7 mouse cellular contexts compared by ENCODE assay signal in the genomic region with DNA sequence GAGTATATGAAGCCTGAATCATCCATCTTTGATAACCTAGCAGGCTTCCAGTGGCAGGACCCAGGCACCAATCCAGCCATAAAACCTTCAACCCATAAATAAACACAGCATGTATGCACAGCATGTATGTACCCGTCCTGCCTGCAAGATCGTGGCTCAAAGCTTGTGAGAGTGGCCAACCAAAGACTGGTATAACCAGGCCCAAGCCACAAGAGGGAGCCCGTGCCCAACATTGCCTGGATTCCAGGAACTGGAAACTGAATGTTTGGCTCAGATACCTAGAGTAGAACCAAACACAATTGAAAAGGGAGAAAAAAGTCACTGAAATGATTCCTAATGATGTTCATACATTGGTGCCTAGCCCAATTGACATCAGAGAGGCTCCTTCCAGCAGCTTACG. TPM values are rescaled to one million over a fixed set of nuclear protein-coding genes. Genes with fewer than 3 reads are reported as not detected.
DNase-seq lines count a peak whose midpoint lies in the region; ATAC-seq lines count a peak whose summit lies in the region.

No protein-coding gene starts in this region.

- H3K9ac ChIP-seq in intestine, embryonic 16.5 days (ENCODE audit: low read depth, low read length): no peak overlapping the region
- no peak overlapping the region for H3K9ac ChIP-seq in midbrain, embryonic 16.5 days (ENCODE audit: low read depth, low read length)

- peak; percentile 87 for DNase-seq in adipocyte (ENCODE audit: low spot score)
- DNase-seq in cerebellum, postnatal 36 days: peak; percentile 68 to 75
- DNase-seq in gastrocnemius, postnatal 14 days: peak; percentile 71
- peak; percentile 57 to 75 for DNase-seq in left cerebral cortex, postnatal 14 days (ENCODE audit: low spot score in 2 of 2)
- peak; percentile 55 to 71 for DNase-seq in spleen, adult 18-20 months

- H3K36me3 ChIP-seq in intestine, embryonic 16.5 days (ENCODE audit: control insufficient read depth, insufficient read depth, low read length): no peaks in the 10 kb centered on the region
- no peaks in the 10 kb centered on the region for H3K36me3 ChIP-seq in midbrain, embryonic 16.5 days (ENCODE audit: control insufficient read depth, insufficient read depth, low read length)

- H3K27ac ChIP-seq in intestine, embryonic 16.5 days (ENCODE audit: low read length): no peak overlapping the region
- no peak overlapping the region for H3K27ac ChIP-seq in midbrain, embryonic 16.5 days (ENCODE audit: low read length)

- 24% methylated on average over 4 of the region's 4 CpGs for WGBS in intestine, embryonic 16.5 days
- 28% methylated on average over 4 of the region's 4 CpGs for WGBS in midbrain, embryonic 16.5 days

- H3K4me3 ChIP-seq in intestine, embryonic 16.5 days (ENCODE audit: low read length): no peak overlapping the region
- H3K4me3 ChIP-seq in midbrain, embryonic 16.5 days (ENCODE audit: low read depth, low read length): no peak overlapping the region

- ATAC-seq in intestine, embryonic 16.5 days: peak; percentile 71
- ATAC-seq in midbrain, embryonic 16.5 days: peak; percentile 48; the same call in 1 of the 2 replicates

- intact Hi-C loops in gastrocnemius, postnatal 14 days (cut with DNase I; ENCODE audit: low total_unique reads): no loop called here
- intact Hi-C loops in left cerebral cortex, postnatal 14 days (cut with DNase I): loop anchor here (5.0 kb wide), 2 partner anchors 179 to 274 kb away; no protein-coding TSS in a partner anchor

- H3K27me3 ChIP-seq in intestine, embryonic 16.5 days (replicated peaks; ENCODE audit: control insufficient read depth, insufficient read depth, low read length): no peaks in the 10 kb centered on the region
- H3K27me3 ChIP-seq in midbrain, embryonic 16.5 days (ENCODE audit: control insufficient read depth, insufficient read depth, low read depth, low read length): no peaks in the 10 kb centered on the region

- H3K4me2 ChIP-seq in intestine, embryonic 16.5 days (ENCODE audit: low read depth, low read length): no peak overlapping the region
- no peak overlapping the region for H3K4me2 ChIP-seq in midbrain, embryonic 16.5 days (ENCODE audit: low read length)

- no peaks in the 10 kb centered on the region for H3K9me3 ChIP-seq in intestine, embryonic 16.5 days (ENCODE audit: control insufficient read depth, low read length)
- H3K9me3 ChIP-seq in midbrain, embryonic 16.5 days (replicated peaks; ENCODE audit: control insufficient read depth, low read length, poor library complexity, severe bottlenecking): no peaks in the 10 kb centered on the region

- H3K4me1 ChIP-seq in intestine, embryonic 16.5 days (ENCODE audit: control insufficient read depth, insufficient read depth, low read length): no peaks in the 10 kb centered on the region
- no peaks in the 10 kb centered on the region for H3K4me1 ChIP-seq in midbrain, embryonic 16.5 days (ENCODE audit: control insufficient read depth, insufficient read depth, low read length)

RNA-seq across cellular contexts. Expression of a gene that starts 27.9 kb away (rescaled TPM):
- total RNA-seq in gastrocnemius, postnatal 14 days (2021): 10 to 100 TPM; 16.3 to 17.2 TPM
- polyA plus RNA-seq in intestine, embryonic 16.5 days (2015; fragmentation: Nextera tagmentation; extraction: Ambion mirVana): 79.3 and 81.0 TPM in 2 replicates
- total RNA-seq in left cerebral cortex, postnatal 14 days (2021): 10 to 100 TPM; 89.3 to 90.5 TPM
- polyA plus RNA-seq in midbrain, embryonic 16.5 days (2015; fragmentation: Nextera tagmentation; extraction: Ambion mirVana): 83.4 and 91.8 TPM in 2 replicates

Comparison
In these comparisons a context has a peak if more than half of its experiments do, and no peak if none do; other contexts are left out.
1. RNA of a gene that starts 27.9 kb away (total RNA-seq): 89.3 to 90.5 TPM in left cerebral cortex, postnatal 14 days; 16.3 to 17.2 TPM in gastrocnemius, postnatal 14 days; every median in the first group is over 4 times any median in the second.
2. Peak in every context shown above with its lines, with median percentiles within 50 percentile points of each other: DNase-seq.